Mouse (Mus musculus): Measurements from ENCODE around the gene Ptpn18. TPM values are rescaled to one million over a fixed set of nuclear protein-coding genes. Genes with fewer than 3 reads are reported as not detected.

Ptpn18 gene
- total RNA-seq, 2 experiments from 2014 or later = 3.5 to 6.1 TPM

- DNase-seq (ENCODE audit: low spot score in 2 of 2) = no peak
- intact Hi-C loops (cut with DNase I) = no loop called here
Measured at GRCm38 (mm10) chr1:34460061-34460441, 489 bp downstream of the Ptpn18 start.

DNA sequence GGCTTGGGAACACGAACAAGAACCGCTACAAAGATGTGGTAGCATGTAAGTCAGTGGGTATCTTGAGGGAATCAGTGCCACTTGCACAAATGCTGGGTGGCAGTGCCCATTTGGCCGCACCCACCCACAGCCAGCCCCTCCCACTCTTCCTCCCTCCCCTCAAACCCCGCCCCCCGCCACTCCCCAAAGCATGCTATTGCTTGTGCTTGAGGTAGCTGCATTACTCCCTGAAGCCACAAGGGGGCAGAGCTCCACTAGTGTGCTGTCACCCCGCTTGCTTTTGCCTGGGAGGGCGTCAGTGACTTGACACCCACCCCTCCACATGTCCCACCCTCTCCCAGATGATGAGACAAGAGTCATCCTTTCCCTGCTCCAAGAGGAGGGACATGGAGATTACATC, 3.2 kb downstream of the Ptpn18 start:
- intact Hi-C loops (cut with DNase I) = no loop called here

GRCm38 (mm10) chr1:34464310-34464817, 4.8 kb downstream of the Ptpn18 start:
- intact Hi-C loops (cut with DNase I) = no loop called here
- no peak for DNase-seq (ENCODE audit: low spot score in 2 of 2)

More for the DNA sequence above, 3.2 kb downstream of the Ptpn18 start:
- DNase-seq (ENCODE audit: low spot score in 2 of 2) = no peak

DNA sequence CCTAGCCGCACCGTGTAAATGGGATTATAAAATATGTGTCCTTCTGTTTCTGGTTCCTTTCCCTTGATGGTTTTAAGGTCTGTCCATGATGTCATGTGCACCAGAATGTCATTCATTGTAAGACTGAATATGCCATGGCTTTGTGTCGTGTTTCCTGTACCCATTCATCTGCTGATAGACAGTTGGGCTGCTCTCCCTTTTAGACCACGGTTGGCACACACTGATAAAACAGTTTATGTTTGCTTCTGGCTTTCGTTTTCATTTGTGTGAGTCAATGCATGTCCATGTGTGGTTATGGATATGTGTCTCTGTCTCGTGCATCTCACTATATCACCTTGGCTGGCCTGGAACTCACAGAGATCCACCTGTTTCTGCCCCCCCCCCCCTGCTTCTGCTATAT, 5.9 kb downstream of the Ptpn18 start:
- DNase-seq (ENCODE audit: low spot score in 2 of 2) = no peak
- intact Hi-C loops (cut with DNase I) = no loop called here

DNA sequence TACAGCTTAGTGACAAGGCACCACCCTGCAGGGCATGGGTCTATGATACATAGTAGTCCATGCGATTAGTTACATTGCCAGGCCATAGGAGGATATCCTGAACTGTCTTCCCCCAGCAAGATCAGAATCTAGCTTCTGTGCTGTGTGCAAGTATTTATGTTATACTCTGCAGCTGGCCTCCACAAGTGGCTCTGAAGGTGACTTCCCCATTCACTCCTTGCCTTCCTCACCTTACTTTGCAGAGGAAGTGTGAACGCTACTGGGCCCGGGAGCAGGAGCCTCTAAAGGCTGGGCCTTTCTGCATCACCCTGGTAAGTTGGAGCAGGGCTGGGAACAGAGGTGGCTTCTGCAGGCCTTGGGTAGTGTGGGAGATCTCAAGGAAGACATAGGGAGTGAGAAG, 8.5 kb downstream of the Ptpn18 start:
- no peak for DNase-seq (ENCODE audit: low spot score in 2 of 2)
- intact Hi-C loops (cut with DNase I) = no loop called here

GRCm38 (mm10) chr1:34468500-34468899, 8.9 kb downstream of the Ptpn18 start:
- no peak for DNase-seq (ENCODE audit: low spot score in 2 of 2)
- intact Hi-C loops (cut with DNase I) = no loop called here

GRCm38 (mm10) chr1:34469801-34470200, 10.2 kb downstream of the Ptpn18 start:
- no peak for DNase-seq (ENCODE audit: low spot score in 2 of 2)
- intact Hi-C loops (cut with DNase I) = no loop called here

DNA sequence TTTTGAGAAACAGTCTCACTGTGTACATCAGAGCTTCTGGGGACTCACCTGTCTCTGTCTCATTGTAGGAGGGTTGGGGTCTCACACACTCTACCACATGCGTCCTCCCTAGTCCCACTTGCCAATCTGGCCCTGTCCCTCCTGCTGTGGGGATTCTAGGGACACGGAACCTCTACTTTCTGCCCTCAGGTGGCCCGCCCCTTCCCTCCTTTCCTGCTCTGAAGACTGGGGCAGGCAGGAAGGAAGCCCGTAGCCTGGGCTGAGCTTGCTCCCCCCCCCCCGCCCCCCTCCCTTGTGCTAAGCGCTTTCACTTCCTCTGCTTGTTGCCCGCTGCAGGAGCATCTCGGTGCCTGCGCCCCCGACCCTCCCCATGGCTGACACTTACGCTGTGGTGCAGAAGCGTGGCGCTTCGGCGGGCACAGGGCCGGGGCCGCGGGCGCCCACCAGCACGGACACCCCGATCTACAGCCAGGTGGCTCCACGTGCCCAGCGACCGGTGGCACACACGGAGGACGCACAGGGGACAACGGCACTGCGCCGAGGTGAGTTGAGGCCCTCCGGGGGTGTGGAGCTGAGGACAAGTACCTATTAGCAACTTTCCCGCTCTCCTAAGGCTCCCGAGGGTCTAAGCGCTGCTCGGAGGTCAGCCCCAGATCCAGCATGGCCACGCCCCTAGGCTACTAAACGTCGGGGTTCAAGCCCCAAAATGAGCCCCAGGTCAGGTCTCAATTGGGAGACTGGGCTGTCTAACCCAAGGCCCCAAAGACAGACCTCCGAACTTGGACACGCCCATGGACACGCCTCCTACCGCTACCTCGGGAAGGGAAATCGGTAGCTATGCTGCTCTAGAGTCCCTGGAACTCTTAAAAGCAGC, 13.1 kb downstream of the Ptpn18 start:
- DNase-seq (ENCODE audit: low spot score in 2 of 2) = no peak
- intact Hi-C loops (cut with DNase I) = no loop called here

DNA sequence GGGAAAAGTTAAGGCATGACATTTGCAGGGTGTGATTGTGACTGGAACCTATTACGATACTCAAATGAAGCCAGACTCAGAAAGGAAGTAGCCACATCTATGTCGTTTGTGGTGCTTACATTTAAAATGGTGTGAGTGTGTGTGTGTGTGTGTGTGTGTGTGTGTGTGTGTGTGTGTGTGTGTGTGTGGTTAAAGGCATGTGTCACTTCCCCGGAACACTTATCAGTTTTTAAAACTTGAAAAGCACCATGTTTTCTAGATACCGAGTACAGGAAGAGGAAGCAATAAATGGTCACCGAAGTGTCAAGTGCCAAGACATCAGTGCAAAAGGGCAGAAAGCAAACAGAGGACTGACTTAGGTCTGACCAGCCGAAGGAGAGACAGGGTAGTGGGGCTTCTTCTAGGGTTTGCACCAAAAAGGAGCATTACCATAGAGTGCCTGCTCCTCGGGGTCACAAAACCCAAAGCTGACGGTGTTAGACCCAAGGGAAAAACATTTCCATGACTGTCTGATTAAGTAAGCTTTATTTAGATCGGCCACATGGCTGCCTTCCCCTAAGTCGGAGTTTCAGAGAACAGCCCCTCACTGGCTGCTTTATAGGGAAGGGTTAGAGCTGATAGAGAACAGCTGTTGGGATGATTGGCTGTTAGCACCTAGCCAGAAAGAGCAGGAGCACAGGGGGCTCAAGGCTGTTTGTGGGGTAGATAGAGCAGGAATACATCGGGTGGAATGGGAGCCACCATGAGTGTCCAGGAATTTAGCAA, 19.5 kb downstream of the Ptpn18 start:
- intact Hi-C loops (cut with DNase I) = no loop called here
- no peak for DNase-seq (ENCODE audit: low spot score in 2 of 2)

DNA sequence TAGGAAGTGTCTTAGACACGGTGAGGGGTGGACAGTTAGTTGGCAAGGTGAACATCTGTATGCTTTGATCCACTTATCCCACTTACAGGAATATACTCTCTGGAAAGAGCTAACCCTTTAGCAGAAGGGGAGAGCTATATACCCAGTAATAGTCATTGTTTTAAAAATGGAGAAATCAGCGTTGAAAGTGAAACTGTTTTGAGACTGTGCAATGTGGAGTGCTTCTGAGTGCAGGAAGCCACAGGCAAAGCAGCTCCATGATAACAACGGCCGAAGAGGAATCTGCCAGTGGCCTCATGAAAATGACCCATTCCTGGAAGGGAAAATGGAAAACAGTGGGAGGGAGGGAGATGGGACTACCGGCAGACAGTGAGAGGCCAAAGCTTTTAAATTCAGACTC, 21.2 kb downstream of the Ptpn18 start:
- no peak for DNase-seq (ENCODE audit: low spot score in 2 of 2)
- intact Hi-C loops (cut with DNase I) = loop anchor here (10.0 kb wide), 1 partner anchor 124 kb away; no protein-coding TSS in a partner anchor

DNA sequence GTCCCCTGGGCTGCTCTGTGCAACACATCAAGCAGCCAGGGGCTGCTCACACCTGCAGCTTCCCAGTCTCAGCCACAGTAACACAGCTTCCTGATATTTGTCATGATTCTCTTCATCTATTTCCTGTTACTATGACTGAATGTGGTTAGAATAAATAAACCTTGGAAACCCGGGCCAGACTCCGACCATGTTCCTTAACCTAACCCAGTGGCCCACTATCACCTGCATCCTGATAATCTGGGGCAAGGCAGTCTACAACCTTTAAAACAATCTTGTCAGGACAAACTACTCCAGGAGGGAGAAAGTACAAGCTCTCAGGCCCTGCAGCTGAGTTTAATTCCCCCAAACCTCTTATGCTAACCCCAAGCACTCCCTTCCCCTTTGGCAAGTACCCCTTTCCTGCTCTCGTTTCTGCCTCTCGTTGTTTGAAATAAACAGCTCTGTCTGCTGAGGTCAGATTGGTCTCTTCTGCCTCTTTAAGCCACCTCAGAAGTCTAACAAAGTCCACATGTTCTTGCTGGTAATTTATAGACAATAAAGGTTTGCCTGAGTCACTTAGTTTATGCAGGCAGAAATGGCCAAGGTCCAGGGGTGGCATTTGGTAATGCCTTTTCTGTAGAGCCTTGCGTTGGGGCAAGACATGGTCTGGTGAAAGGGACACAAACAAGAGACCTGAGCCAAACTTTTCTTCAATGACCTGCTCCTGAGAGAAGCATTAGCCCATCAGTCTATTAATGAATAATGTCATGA, 22.5 kb downstream of the Ptpn18 start:
- intact Hi-C loops (cut with DNase I) = loop anchor here (10.0 kb wide), 1 partner anchor 123 kb away; no protein-coding TSS in a partner anchor
- no peak for DNase-seq (ENCODE audit: low spot score in 2 of 2)

GRCm38 (mm10) chr1:34484470-34484869, 24.9 kb downstream of the Ptpn18 start:
- intact Hi-C loops (cut with DNase I) = loop anchor here (10.0 kb wide), 1 partner anchor 120 kb away; no protein-coding TSS in a partner anchor
- no peak for DNase-seq (ENCODE audit: low spot score in 2 of 2)

- intact Hi-C loops (cut with DNase I) = loop anchor here (10.0 kb wide), 1 partner anchor 119 kb away; no protein-coding TSS in a partner anchor
- DNase-seq (ENCODE audit: low spot score in 2 of 2) = peak; percentile 39 to 54
Measured at GRCm38 (mm10) chr1:34485461-34486188, 26.1 kb downstream of the Ptpn18 start.

- no peak for DNase-seq (ENCODE audit: low spot score in 2 of 2)
- intact Hi-C loops (cut with DNase I) = loop anchor here (10.0 kb wide), 1 partner anchor 117 kb away; no protein-coding TSS in a partner anchor
Measured at GRCm38 (mm10) chr1:34487383-34487782, 27.8 kb downstream of the Ptpn18 start.

DNA sequence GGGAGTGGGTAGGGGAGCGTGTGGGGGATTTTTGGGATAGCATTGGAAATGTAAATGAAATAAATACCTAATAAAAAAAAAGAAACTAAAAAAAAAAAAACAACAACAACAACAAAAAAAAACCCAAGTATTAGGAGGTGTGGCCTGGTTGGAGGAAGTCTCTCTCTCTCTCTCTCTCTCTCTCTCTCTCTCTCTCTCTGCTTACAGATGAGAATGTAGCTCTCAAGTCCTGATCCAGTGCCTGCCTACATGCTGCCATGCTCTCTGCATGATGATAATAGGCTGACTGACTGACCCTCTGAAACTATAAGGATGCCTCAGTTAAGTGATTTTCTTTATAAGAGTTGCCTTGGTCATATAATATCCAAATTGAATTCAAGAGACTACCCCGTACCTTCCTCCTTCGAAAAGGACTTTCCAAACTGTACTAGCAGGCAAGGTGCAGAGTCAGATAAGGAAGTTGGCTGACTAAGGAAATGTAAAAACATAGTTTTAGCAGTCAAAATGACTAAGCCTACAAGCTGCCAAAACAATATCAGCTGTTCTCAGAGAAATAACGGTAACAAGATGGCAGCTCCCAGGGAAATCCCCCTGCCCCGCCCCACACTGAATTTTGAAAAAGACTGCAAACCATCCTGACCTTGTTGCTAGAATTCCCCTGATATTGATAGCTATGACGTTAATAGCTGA, 30.4 kb downstream of the Ptpn18 start:
- intact Hi-C loops (cut with DNase I) = loop anchor here (10.0 kb wide), 1 partner anchor 115 kb away; no protein-coding TSS in a partner anchor
- no peak for DNase-seq (ENCODE audit: low spot score in 2 of 2)

DNA sequence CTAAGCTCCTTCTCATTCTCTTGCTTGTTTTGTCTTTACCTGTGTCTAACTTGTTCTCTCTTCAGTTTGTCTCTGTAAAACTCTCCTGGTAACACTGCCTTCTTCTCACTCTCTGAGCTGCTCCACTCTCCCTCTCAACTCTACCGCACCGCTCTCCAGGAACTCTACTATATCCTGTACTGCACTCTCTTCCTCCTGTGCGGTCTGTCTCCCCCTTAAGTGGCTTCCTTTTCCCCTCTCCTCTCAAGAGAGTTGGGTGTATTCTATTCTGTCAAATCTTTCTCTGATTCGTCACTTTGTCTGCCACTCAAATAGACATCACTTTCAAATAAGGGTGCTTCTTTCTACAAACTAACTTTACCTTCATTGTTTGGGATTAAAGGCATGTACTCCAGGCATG, 31.9 kb downstream of the Ptpn18 start:
- DNase-seq (ENCODE audit: low spot score in 2 of 2) = no peak
- intact Hi-C loops (cut with DNase I) = no loop called here

DNA sequence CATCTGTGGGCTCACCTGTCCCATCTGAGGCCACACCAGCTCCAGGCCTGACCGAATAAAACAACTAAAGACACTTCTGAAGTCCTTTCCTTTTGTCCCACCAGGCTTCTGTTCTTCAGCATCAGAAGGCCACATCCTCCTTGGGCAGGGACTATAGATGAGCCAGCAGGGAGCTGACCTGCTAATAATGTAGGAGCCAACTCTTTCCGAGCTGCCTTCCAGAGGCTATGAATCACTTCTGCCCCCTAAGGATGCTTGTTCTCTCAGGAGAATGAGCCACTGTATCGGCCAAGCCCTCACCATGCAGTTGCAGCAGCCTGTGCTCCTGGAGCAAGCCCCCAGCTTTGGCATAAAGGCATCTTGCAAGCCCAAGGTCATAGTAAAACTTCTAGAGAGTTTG, 43.4 kb downstream of the Ptpn18 start:
- DNase-seq (ENCODE audit: low spot score in 2 of 2) = no peak
- intact Hi-C loops (cut with DNase I) = no loop called here

- no peak for DNase-seq (ENCODE audit: low spot score in 2 of 2)
Measured at GRCm38 (mm10) chr1:34505307-34505706, 45.7 kb downstream of the Ptpn18 start.

More at GRCm38 (mm10) chr1:34505307-34505706, 45.7 kb downstream of the Ptpn18 start:
- intact Hi-C loops (cut with DNase I) = no loop called here
